Comparison of ENCODE assay signal across 8 mouse cellular contexts in genomic region chr2:147185561-147185960, GRCm38 (mm10). TPM values are rescaled to one million over a fixed set of nuclear protein-coding genes. Genes with fewer than 3 reads are reported as not detected.
A peak's percentile ranks its signal among the peaks of the same experiment; 100 is the strongest.
DNase-seq lines count a peak whose midpoint lies in the region; ATAC-seq lines count a peak whose summit lies in the region.
"Had no signal": no experiment of that assay in that cellular context is flagged by ENCODE, and none has a peak within 500 bp of the region (broad histone marks: within the 10 kb centered on the region; RNA-seq: fewer than 3 reads in every experiment).

No protein-coding gene starts in this region.

- no peak for DNase-seq in lung, postnatal 25 days (ENCODE audit: low spot score)
- no peak for DNase-seq in layer of hippocampus, adult 9-11 months

- peak overlapping the region; percentile 9 for H3K4me3 ChIP-seq in lung, embryonic 15.5 days
- peak overlapping the region; percentile 34 for H3K4me3 ChIP-seq in forebrain, embryonic 12.5 days (replicated peaks)
- peak overlapping the region; percentile 7; the same call in 1 of the 2 replicates for H3K4me3 ChIP-seq in limb, embryonic 12.5 days (replicated peaks)
- peak overlapping the region; percentile 30 for H3K4me3 ChIP-seq in stomach, embryonic 15.5 days (replicated peaks)

- no peak overlapping the region for H3K9ac ChIP-seq in lung, embryonic 15.5 days
- peak overlapping the region; percentile 36 for H3K9ac ChIP-seq in forebrain, embryonic 12.5 days
- H3K9ac ChIP-seq in limb, embryonic 12.5 days (replicated peaks): no peak overlapping the region
- no peak overlapping the region for H3K9ac ChIP-seq in stomach, embryonic 15.5 days

- peaks cover 45% of the 10 kb centered on the region for H3K4me1 ChIP-seq in lung, embryonic 15.5 days
- peaks cover 50% of the 10 kb centered on the region for H3K4me1 ChIP-seq in forebrain, embryonic 12.5 days
- peaks cover 27% of the 10 kb centered on the region for H3K4me1 ChIP-seq in limb, embryonic 12.5 days (replicated peaks)
- H3K4me1 ChIP-seq in stomach, embryonic 15.5 days: peaks cover 13% of the 10 kb centered on the region; the same call in 1 of the 2 replicates

- no peak for ATAC-seq in lung, embryonic 15.5 days (ENCODE audit: borderline replicate concordance, extremely low read depth, low FRiP score, low TSS enrichment)
- no peak for ATAC-seq in forebrain, embryonic 12.5 days (ENCODE audit: low FRiP score)
- no peak for ATAC-seq in limb, embryonic 12.5 days (ENCODE audit: insufficient number of reproducible peaks, insufficient read depth, low FRiP score, low TSS enrichment, low read depth)
- ATAC-seq in stomach, embryonic 15.5 days (ENCODE audit: insufficient read depth, low FRiP score, low read depth): no peak
- no peak for ATAC-seq in inflammation-experienced regulatory T-cells, adult 6 months

- no peaks in the 10 kb centered on the region for H3K36me3 ChIP-seq in lung, embryonic 15.5 days
- H3K36me3 ChIP-seq in forebrain, embryonic 12.5 days (replicated peaks): no peaks in the 10 kb centered on the region
- no peaks in the 10 kb centered on the region for H3K36me3 ChIP-seq in limb, embryonic 12.5 days
- H3K36me3 ChIP-seq in stomach, embryonic 15.5 days: no peaks in the 10 kb centered on the region

- H3K9me3 ChIP-seq in lung, embryonic 15.5 days: no peaks in the 10 kb centered on the region
- no peaks in the 10 kb centered on the region for H3K9me3 ChIP-seq in forebrain, embryonic 12.5 days
- H3K9me3 ChIP-seq in limb, embryonic 12.5 days: no peaks in the 10 kb centered on the region
- H3K9me3 ChIP-seq in stomach, embryonic 15.5 days: no peaks in the 10 kb centered on the region

- H3K27me3 ChIP-seq in lung, embryonic 15.5 days: peaks cover 97% of the 10 kb centered on the region
- H3K27me3 ChIP-seq in forebrain, embryonic 12.5 days: peaks cover 94% of the 10 kb centered on the region
- H3K27me3 ChIP-seq in limb, embryonic 12.5 days: peaks cover 97% of the 10 kb centered on the region
- H3K27me3 ChIP-seq in stomach, embryonic 15.5 days (replicated peaks): peaks cover 92% of the 10 kb centered on the region

- no peak overlapping the region for H3K27ac ChIP-seq in lung, embryonic 15.5 days
- H3K27ac ChIP-seq in forebrain, embryonic 12.5 days: peak overlapping the region; percentile 70; the same call in 1 of the 2 replicates
- no peak overlapping the region for H3K27ac ChIP-seq in limb, embryonic 12.5 days
- no peak overlapping the region for H3K27ac ChIP-seq in stomach, embryonic 15.5 days

- under 1% methylated on average over 23 of the region's 23 CpGs for WGBS in lung, embryonic 15.5 days
- WGBS in forebrain, embryonic 12.5 days: under 1% methylated on average over 23 of the region's 23 CpGs
- under 1% methylated on average over 23 of the region's 23 CpGs for WGBS in limb, embryonic 12.5 days
- under 1% methylated on average over 22 of the region's 23 CpGs for WGBS in stomach, embryonic 15.5 days

- H3K4me2 ChIP-seq in lung, embryonic 15.5 days: peak overlapping the region; percentile 47
- H3K4me2 ChIP-seq in forebrain, embryonic 12.5 days: peak overlapping the region; percentile 27
- peak overlapping the region; percentile 21 for H3K4me2 ChIP-seq in limb, embryonic 12.5 days
- H3K4me2 ChIP-seq in stomach, embryonic 15.5 days: peak overlapping the region; percentile 30

RNA-seq across cellular contexts. Expression of gene Nkx2-2, which starts 8.5 kb away (rescaled TPM):
- not detected in 2 replicates for polyA plus RNA-seq in lung, embryonic 15.5 days (2015; fragmentation: Nextera tagmentation; extraction: Ambion mirVana)
- 7.7 and 9.2 TPM in 2 replicates for polyA plus RNA-seq in forebrain, embryonic 12.5 days (2016; fragmentation: Nextera tagmentation; extraction: Ambion mirVana)
- polyA plus RNA-seq in limb, embryonic 12.5 days (2016; fragmentation: Nextera tagmentation; extraction: Ambion mirVana): not detected in 2 replicates
- 3.5 and 6.0 TPM in 2 replicates for polyA plus RNA-seq in stomach, embryonic 15.5 days (2015; fragmentation: Nextera tagmentation; extraction: Ambion mirVana)
- not detected for polyA plus RNA-seq in inflammation-experienced regulatory T-cells, adult 6 months (2017; shearing (Covaris generic))
- polyA plus RNA-seq: kidney, embryonic 14.5 days had no signal
